In genomic region chr5:102977138-102977537, GRCm38 (mm10) we compare ENCODE assay signal across 14 mouse cellular contexts.
DNase-seq lines count a peak whose midpoint lies in the region; ATAC-seq and TF ChIP-seq lines count a peak whose summit lies in the region.
"Had no signal": no experiment of that assay in that cellular context is flagged by ENCODE, and none has a peak within 500 bp of the region (broad histone marks: within the 10 kb centered on the region; RNA-seq: fewer than 3 reads in every experiment).

No protein-coding gene starts in this region.

- peak; percentile 5 for DNase-seq in lung, postnatal 0 days (ENCODE audit: low spot score)
- DNase-seq in lung, postnatal 25 days (ENCODE audit: low spot score), result no peak
- no peak for DNase-seq in hindbrain, embryonic 14.5 days (ENCODE audit: low spot score)
- DNase-seq: adrenal gland, adult 8-10 months; cerebellum, adult 8-10 months; heart, adult 18-20 months had no signal

- TF ChIP-seq CTCF in lung, postnatal 0 days (IDR thresholded peaks at IDR 0.05), result no peak
- TF ChIP-seq CTCF in cortical plate, adult 2 months (IDR thresholded peaks at IDR 0.05; ENCODE audit: extremely low read depth, insufficient read depth, low read length), result no peak

- no peak for ATAC-seq in lung, postnatal 0 days
- ATAC-seq in hindbrain, embryonic 14.5 days (ENCODE audit: low FRiP score), result no peak
- ATAC-seq in neural tube, embryonic 15.5 days (ENCODE audit: low FRiP score), result no peak
- ATAC-seq in granulocyte monocyte progenitor cell, adult 5-6 weeks (replicated peaks; ENCODE audit: poor library complexity, severe bottlenecking), result no peak
- no peak for ATAC-seq in monocyte, adult 5-6 weeks (replicated peaks; ENCODE audit: insufficient number of reproducible peaks, low FRiP score, low TSS enrichment, poor library complexity, severe bottlenecking)
- ATAC-seq: inflammation-experienced regulatory T-cells, adult 6 months had no signal

- H3K4me2 ChIP-seq in lung, postnatal 0 days (replicated peaks; ENCODE audit: low read depth, low read length), result no peak overlapping the region
- no peak overlapping the region for H3K4me2 ChIP-seq in hindbrain, embryonic 14.5 days (replicated peaks)
- H3K4me2 ChIP-seq in neural tube, embryonic 15.5 days, result no peak overlapping the region
- H3K4me2 ChIP-seq: limb, embryonic 13.5 days had no signal

- no peak for TF ChIP-seq EP300 in lung, postnatal 0 days (IDR thresholded peaks at IDR 0.05)

- WGBS in lung, postnatal 0 days, result 53% methylated on average over 6 of the region's 6 CpGs
- 53% methylated on average over 6 of the region's 6 CpGs for WGBS in hindbrain, embryonic 14.5 days
- 38% methylated on average over 6 of the region's 6 CpGs for WGBS in neural tube, embryonic 15.5 days

- no peaks in the 10 kb centered on the region for H3K9me3 ChIP-seq in lung, postnatal 0 days (ENCODE audit: low read length)
- no peaks in the 10 kb centered on the region for H3K9me3 ChIP-seq in hindbrain, embryonic 14.5 days (ENCODE audit: control insufficient read depth, low read length)
- H3K9me3 ChIP-seq in neural tube, embryonic 15.5 days (replicated peaks), result no peaks in the 10 kb centered on the region
- H3K9me3 ChIP-seq: limb, embryonic 13.5 days had no signal

- no peaks in the 10 kb centered on the region for H3K27me3 ChIP-seq in lung, postnatal 0 days (replicated peaks; ENCODE audit: insufficient read depth, low read length)
- no peaks in the 10 kb centered on the region for H3K27me3 ChIP-seq in hindbrain, embryonic 14.5 days (ENCODE audit: control insufficient read depth, insufficient read depth, low read length)
- no peaks in the 10 kb centered on the region for H3K27me3 ChIP-seq in neural tube, embryonic 15.5 days (replicated peaks)
- H3K27me3 ChIP-seq: limb, embryonic 13.5 days had no signal

- H3K36me3 ChIP-seq in lung, postnatal 0 days (ENCODE audit: insufficient read depth, low read length), result no peaks in the 10 kb centered on the region
- H3K36me3 ChIP-seq in hindbrain, embryonic 14.5 days (replicated peaks; ENCODE audit: control insufficient read depth, insufficient read depth), result no peaks in the 10 kb centered on the region
- H3K36me3 ChIP-seq in neural tube, embryonic 15.5 days, result no peaks in the 10 kb centered on the region
- H3K36me3 ChIP-seq: limb, embryonic 13.5 days had no signal

- H3K9ac ChIP-seq in lung, postnatal 0 days (replicated peaks; ENCODE audit: low read depth), result no peak overlapping the region
- no peak overlapping the region for H3K9ac ChIP-seq in hindbrain, embryonic 14.5 days
- H3K9ac ChIP-seq in neural tube, embryonic 15.5 days (replicated peaks), result no peak overlapping the region
- H3K9ac ChIP-seq: limb, embryonic 13.5 days had no signal

- TF ChIP-seq POLR2A in cortical plate, adult 2 months (IDR thresholded peaks at IDR 0.05; ENCODE audit: extremely low read depth, insufficient read depth, low read length), result no peak

- no peaks in the 10 kb centered on the region for H3K4me1 ChIP-seq in lung, postnatal 0 days (ENCODE audit: insufficient read depth, low read depth, low read length)
- H3K4me1 ChIP-seq in cortical plate, adult 2 months (ENCODE audit: control insufficient read depth, insufficient read depth, low read length), result peaks cover 2% of the 10 kb centered on the region; the same call in 1 of the 2 replicates
- peaks cover 12% of the 10 kb centered on the region; the same call in 1 of the 2 replicates for H3K4me1 ChIP-seq in hindbrain, embryonic 14.5 days (replicated peaks; ENCODE audit: control insufficient read depth, insufficient read depth, low read length)
- peaks cover 8% of the 10 kb centered on the region; the same call in 1 of the 2 replicates for H3K4me1 ChIP-seq in neural tube, embryonic 15.5 days
- H3K4me1 ChIP-seq: limb, embryonic 13.5 days had no signal

- H3K27ac ChIP-seq in lung, postnatal 0 days (ENCODE audit: low read length), result no peak overlapping the region
- peak overlapping the region; percentile 84; the same call in 1 of the 2 replicates for H3K27ac ChIP-seq in cortical plate, adult 2 months (ENCODE audit: insufficient read depth, low read length)
- peak overlapping the region; percentile 75 for H3K27ac ChIP-seq in hindbrain, embryonic 14.5 days
- H3K27ac ChIP-seq in neural tube, embryonic 15.5 days (replicated peaks), result peak overlapping the region; percentile 54
- H3K27ac ChIP-seq: limb, embryonic 13.5 days; macrophage had no signal

- no peak overlapping the region for H3K4me3 ChIP-seq in lung, postnatal 0 days (ENCODE audit: low read depth, low read length)
- H3K4me3 ChIP-seq in cortical plate, adult 2 months (ENCODE audit: insufficient read depth, low read length), result no peak overlapping the region
- no peak overlapping the region for H3K4me3 ChIP-seq in hindbrain, embryonic 14.5 days (replicated peaks; ENCODE audit: low read length)
- H3K4me3 ChIP-seq in neural tube, embryonic 15.5 days (replicated peaks), result no peak overlapping the region
- H3K4me3 ChIP-seq: erythroblast, embryonic 14.5 days; limb, embryonic 13.5 days had no signal
